Mouse (Mus musculus): ENCODE results near the gene Trhr2. TPM values are rescaled to one million over a fixed set of nuclear protein-coding genes. Genes with fewer than 3 reads are reported as not detected.
"Not testable (repeated sequence)": the region's sequence is repeated elsewhere in the genome, so short reads cannot be mapped to it uniquely, and the experiment has no call there.

Gene Trhr2
- polyA plus RNA-seq, 1 experiment = not detected

DNA sequence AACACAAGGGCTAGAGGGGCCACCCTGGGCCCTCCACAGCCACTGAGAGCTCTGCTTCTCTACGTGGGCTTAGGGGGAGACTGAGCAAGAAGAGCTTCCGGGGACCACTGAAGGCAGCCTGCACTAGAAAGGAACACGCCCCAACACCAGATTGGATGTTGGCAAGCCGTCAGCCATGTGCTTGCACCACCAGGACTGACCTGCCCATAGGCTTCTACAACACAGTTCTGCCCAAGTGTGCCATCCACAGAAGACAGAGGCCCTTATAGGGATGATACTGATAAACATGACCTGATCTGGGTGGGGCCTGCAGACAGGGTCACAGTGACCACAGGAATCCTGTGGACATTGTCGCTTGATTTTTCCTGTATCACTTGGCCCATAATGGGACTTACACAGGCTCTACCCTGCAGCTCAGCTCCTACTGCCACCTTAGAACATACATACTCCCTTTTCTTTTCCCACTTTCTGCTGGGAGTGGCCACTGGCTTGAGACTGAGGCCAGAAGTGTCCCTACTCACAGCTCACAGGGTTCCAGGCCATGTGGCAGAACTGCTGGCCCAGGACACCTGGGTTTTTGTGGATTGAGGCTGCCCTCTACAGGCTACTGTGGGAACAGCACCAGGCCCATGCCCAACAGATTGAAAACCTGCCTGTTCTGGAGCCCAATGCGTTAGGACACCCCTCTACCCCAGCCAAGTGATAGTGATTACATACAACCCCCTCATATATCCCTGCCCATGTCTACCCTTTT lies 27.6 kb downstream of the Trhr2 start:
- Histone ChIP-seq H3K4me1 (ENCODE audit: control insufficient read depth, insufficient read depth, low read length) (peaks cover 10% of the 10 kb centered on the region), H3K27ac (ENCODE audit: control insufficient read depth, insufficient read depth, low read depth, low read length, poor library complexity) (no peak overlapping the region), H3K4me3 (replicated peaks; ENCODE audit: control insufficient read depth, low read depth, low read length) (no peak overlapping the region)
- 74% methylated on average over 6 of the region's 6 CpGs for WGBS
- TF ChIP-seq CTCF (IDR thresholded peaks at IDR 0.05; ENCODE audit: control insufficient read depth, insufficient read depth, low read length) (peak; percentile 89), POLR2A (IDR thresholded peaks at IDR 0.05; ENCODE audit: borderline replicate concordance, control insufficient read depth, low read depth, low read length) (no peak)

DNA sequence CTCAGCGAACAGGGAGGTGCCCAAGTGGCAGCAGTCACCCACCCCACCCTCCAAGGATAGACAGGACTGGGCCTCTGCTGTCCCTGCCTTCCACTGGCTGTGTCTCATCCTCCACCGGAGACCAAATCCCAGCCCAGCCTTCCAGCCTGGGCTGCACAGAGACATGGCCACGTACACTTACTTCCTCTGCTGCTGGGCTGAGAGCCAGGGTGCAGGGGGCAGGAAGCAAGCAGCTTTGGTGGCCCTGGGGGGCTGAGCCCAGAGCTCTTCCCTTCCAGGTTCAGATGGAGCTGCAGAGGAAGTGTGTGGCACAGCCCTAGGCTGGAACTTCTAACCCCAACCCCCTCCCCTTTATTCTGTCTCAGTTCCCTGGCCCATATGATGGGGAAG lies 29.4 kb downstream of the Trhr2 start:
- WGBS = 16% methylated on average over 3 of the region's 3 CpGs
- TF ChIP-seq CTCF (IDR thresholded peaks at IDR 0.05; ENCODE audit: control insufficient read depth, insufficient read depth, low read length) = no peak
- no peak for TF ChIP-seq POLR2A (IDR thresholded peaks at IDR 0.05; ENCODE audit: borderline replicate concordance, control insufficient read depth, low read depth, low read length)
- no peak overlapping the region for H3K4me3 ChIP-seq (replicated peaks; ENCODE audit: control insufficient read depth, low read depth, low read length)
- H3K4me1 ChIP-seq (ENCODE audit: control insufficient read depth, insufficient read depth, low read length) = peaks cover 10% of the 10 kb centered on the region
- peak overlapping the region; percentile 65; the same call in 1 of the 2 replicates for H3K27ac ChIP-seq (ENCODE audit: control insufficient read depth, insufficient read depth, low read depth, low read length, poor library complexity)

DNA sequence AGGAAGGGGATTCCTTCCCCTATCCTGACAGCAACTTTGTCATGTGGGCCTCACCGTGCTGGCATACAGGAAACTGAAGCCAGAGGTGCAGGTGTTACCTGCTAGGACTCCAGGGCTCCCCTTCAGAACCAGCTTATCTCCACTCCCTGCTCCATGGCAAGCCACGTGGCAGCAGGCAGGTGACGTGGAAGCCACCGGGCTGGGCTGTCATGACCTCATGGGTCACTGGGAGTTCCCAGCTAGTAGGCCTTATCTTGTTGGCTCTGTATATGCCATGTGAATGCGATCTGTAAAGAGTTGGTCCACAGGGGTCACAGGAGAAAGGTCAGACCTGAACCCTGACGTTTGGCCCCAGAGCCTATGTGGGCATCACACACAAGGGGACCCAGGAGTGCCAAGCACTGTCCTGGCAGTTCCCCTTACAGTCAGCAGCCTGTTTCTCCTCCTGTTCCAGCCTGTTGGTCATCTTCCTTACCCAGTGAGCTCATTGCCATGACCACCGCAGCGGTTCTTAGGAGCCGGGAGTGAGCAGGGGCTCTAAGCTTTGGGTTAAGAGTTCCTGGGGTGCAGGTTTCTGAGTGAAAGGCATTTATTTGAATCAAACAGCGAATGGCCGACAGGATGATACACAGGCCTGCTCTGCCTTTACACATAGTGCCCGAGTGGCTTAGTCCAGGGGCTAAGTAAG lies 30.0 kb downstream of the Trhr2 start:
- no peak for TF ChIP-seq POLR2A (IDR thresholded peaks at IDR 0.05; ENCODE audit: borderline replicate concordance, control insufficient read depth, low read depth, low read length)
- no peak for TF ChIP-seq CTCF (IDR thresholded peaks at IDR 0.05; ENCODE audit: control insufficient read depth, insufficient read depth, low read length)
- Histone ChIP-seq H3K4me3 (replicated peaks; ENCODE audit: control insufficient read depth, low read depth, low read length) (no peak overlapping the region), H3K27ac (ENCODE audit: control insufficient read depth, insufficient read depth, low read depth, low read length, poor library complexity) (peak overlapping the region; percentile 65), H3K4me1 (ENCODE audit: control insufficient read depth, insufficient read depth, low read length) (peaks cover 10% of the 10 kb centered on the region)
- WGBS = 60% methylated on average over 12 of the region's 12 CpGs

DNA sequence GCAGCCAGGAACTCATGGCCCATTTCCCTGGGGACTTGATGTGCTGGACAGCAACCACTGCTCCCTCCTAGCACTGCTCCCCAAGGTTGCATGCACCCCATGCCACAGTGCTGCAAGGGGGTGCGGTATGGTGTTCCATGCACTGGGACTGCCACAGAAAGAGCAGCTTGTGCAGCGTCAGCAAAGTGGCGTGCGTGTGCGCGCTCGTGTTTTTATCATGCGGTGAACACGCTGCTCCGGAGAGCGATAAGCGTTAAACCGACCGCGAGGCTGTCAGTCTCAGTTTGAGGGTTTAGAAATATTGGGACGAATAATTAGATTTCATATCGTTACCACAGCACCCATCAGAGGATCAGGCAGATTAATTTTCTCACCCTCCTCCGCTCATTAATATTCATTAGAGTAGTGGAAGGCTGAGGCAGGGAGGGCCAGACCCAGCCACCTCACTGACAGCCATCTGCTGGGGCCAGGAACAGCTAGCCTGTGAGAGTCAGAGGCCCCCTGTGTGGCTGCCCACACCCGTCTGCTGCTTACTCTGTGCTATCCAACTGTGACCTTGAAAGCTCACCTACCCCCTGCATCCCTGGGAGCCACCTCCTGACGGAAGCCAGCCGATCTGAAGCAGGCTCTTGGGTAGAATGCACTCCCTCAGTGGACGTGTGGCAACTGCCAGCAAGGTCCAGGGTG lies 30.9 kb downstream of the Trhr2 start:
- Histone ChIP-seq H3K27ac (ENCODE audit: control insufficient read depth, insufficient read depth, low read depth, low read length, poor library complexity) (peak overlapping the region; percentile 66), H3K4me3 (replicated peaks; ENCODE audit: control insufficient read depth, low read depth, low read length) (no peak overlapping the region), H3K4me1 (ENCODE audit: control insufficient read depth, insufficient read depth, low read length) (peaks cover 11% of the 10 kb centered on the region)
- no peak for TF ChIP-seq CTCF (IDR thresholded peaks at IDR 0.05; ENCODE audit: control insufficient read depth, insufficient read depth, low read length)
- 0 out of 2 replicates have a peak, but pooled peaks have one; percentile 20 for TF ChIP-seq POLR2A (IDR thresholded peaks at IDR 0.05; ENCODE audit: borderline replicate concordance, control insufficient read depth, low read depth, low read length)
- 59% methylated on average over 22 of the region's 22 CpGs for WGBS

DNA sequence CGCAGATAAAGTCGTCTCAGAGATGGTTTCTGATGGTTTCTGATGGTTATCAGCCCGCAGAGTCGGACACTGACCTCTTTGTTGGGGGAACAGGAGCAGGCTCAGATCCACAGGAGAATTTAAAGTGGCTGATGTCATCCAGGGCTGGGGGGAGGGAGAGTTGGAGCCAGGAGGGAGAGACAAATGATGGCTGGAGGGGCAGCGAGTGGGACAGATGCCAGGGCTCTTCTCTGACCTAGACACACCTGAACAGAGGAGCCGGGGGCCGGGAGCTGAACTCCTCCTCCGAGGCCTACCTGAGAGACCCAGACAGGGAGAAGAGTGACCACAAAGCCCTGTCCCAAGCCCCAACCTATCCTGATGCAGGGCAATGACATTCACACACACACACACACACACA lies 31.5 kb downstream of the Trhr2 start:
- 80% methylated on average over 8 of the region's 8 CpGs for WGBS
- Histone ChIP-seq H3K4me1 (ENCODE audit: control insufficient read depth, insufficient read depth, low read length) (peaks cover 12% of the 10 kb centered on the region), H3K27ac (ENCODE audit: control insufficient read depth, insufficient read depth, low read depth, low read length, poor library complexity) (peak overlapping the region; percentile 66), H3K4me3 (replicated peaks; ENCODE audit: control insufficient read depth, low read depth, low read length) (no peak overlapping the region)
- TF ChIP-seq POLR2A (IDR thresholded peaks at IDR 0.05; ENCODE audit: borderline replicate concordance, control insufficient read depth, low read depth, low read length) (no peak), CTCF (IDR thresholded peaks at IDR 0.05; ENCODE audit: control insufficient read depth, insufficient read depth, low read length) (no peak)

DNA sequence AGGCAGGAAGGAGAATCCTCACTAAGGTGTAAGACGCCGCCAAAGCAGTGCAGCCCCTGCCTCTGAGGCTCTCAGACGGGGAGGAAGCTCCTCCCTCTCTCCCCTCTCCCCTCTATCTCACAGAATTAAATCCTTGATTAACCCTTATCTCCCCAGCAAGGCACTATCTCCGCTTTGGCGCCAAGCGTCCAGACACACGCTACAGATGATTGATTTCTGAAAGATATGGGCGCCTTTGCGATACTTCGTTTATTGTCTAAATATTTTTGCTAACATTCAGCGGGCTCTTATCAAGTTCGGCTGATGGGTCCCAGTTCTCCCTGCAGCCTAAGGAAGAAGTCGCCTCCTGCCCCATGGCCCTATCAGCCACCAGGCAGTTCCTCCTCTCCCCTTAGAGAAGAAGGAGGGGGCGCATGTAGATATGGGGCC lies 34.4 kb downstream of the Trhr2 start:
- TF ChIP-seq POLR2A (IDR thresholded peaks at IDR 0.05; ENCODE audit: borderline replicate concordance, control insufficient read depth, low read depth, low read length) (no peak), CTCF (IDR thresholded peaks at IDR 0.05; ENCODE audit: control insufficient read depth, insufficient read depth, low read length) (no peak)
- WGBS = 51% methylated on average over 14 of the region's 14 CpGs
- H3K27ac ChIP-seq (ENCODE audit: control insufficient read depth, insufficient read depth, low read depth, low read length, poor library complexity) = peak overlapping the region; percentile 13; the same call in 1 of the 2 replicates
- H3K4me1 ChIP-seq (ENCODE audit: control insufficient read depth, insufficient read depth, low read length) = peaks cover 16% of the 10 kb centered on the region
- no peak overlapping the region for H3K4me3 ChIP-seq (replicated peaks; ENCODE audit: control insufficient read depth, low read depth, low read length)

DNA sequence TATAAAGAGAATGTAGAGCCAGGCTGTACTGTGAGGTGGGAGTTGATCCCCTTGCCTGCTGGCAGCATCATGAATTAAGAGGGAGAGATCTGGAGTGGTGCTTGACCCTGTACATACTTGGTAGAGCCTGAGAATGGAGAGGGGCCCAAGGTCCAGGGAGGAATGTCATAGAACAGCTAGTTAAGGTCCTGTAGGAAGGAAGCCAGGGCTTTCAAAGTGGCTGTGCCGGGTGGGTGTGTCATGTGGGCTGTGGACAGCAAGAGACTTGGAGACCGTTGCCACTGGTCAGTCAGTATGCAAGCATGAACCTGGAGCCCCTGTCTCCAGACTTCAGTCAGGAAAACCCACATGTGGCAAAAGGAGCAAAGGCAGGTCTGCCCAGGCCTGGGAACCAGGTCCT lies 35.4 kb downstream of the Trhr2 start:
- WGBS = 78% methylated on average over 2 of the region's 2 CpGs
- H3K4me1 ChIP-seq (ENCODE audit: control insufficient read depth, insufficient read depth, low read length) = peaks cover 10% of the 10 kb centered on the region
- H3K27ac ChIP-seq (ENCODE audit: control insufficient read depth, insufficient read depth, low read depth, low read length, poor library complexity) = peak overlapping the region; percentile 21
- H3K4me3 ChIP-seq (replicated peaks; ENCODE audit: control insufficient read depth, low read depth, low read length) = no peak overlapping the region
- TF ChIP-seq POLR2A (IDR thresholded peaks at IDR 0.05; ENCODE audit: borderline replicate concordance, control insufficient read depth, low read depth, low read length) = no peak
- TF ChIP-seq CTCF (IDR thresholded peaks at IDR 0.05; ENCODE audit: control insufficient read depth, insufficient read depth, low read length) = no peak

DNA sequence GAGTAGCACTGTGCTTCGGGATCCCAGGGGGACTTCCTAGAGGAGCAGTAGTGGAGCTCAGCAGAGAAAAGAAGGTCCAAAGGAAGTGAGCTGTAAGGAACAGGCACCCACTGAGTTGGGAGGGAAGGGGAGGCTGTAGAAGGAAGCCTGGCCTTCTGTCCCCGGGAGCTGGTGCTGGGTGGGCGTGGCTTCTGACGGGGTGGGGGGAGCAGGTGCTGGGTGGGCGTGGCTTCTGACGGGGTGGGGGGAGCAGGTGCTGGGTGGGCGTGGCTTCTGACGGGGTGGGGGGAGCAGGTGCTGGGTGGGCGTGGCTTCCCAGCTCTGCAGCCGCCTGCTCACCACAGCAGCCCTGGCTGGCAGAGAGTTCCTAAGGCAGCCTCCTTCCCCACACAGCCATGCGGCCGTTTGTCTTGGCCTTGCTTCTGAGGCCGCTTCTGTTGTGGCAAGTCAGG lies 36.6 kb downstream of the Trhr2 start:
- 9% methylated on average over 13 of the region's 13 CpGs for WGBS
- H3K4me3 ChIP-seq (replicated peaks; ENCODE audit: control insufficient read depth, low read depth, low read length); H3K4me1 ChIP-seq (ENCODE audit: control insufficient read depth, insufficient read depth, low read length): not testable (repeated sequence)
- H3K27ac ChIP-seq (ENCODE audit: control insufficient read depth, insufficient read depth, low read depth, low read length, poor library complexity) = peak overlapping the region; percentile 38
- peak; percentile 42; the same call in 1 of the 2 replicates for TF ChIP-seq POLR2A (IDR thresholded peaks at IDR 0.05; ENCODE audit: borderline replicate concordance, control insufficient read depth, low read depth, low read length)
